Mouse (Mus musculus): ENCODE measurements around the gene Lingo1.

DNA sequence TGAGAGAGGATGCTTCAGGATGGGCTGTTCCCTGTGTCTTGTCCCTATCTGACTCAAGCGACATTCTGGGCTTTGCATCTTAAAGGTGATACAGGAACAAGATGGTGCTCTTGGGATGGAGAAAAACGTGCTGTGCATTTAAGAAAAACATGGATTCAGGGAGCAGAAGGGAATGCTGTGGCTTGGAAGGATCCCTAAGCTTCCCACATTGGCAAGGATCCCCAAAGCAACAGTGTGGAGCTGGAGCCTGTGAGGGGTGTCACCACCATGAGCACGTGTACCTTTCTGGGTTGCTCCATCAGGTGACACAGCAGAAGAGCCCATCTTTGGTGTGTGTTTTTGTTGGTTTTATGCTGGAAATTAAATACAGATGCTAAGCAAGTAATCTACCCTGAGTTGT is 77.3 kb downstream of the Lingo1 start:
- TF ChIP-seq CTCF (IDR thresholded peaks at IDR 0.05; ENCODE audit: low read depth) (no peak), EP300 (IDR thresholded peaks at IDR 0.05; ENCODE audit: low read depth) (no peak)

All from liver, postnatal 0 days (tissue).